Mouse (Mus musculus) adrenal gland, adult 2 months (tissue): Measurements from ENCODE around the gene Umad1. TPM values are rescaled to one million over a fixed set of nuclear protein-coding genes. Genes with fewer than 3 reads are reported as not detected.

Experiments
- DNase-seq: peaks from one replicate; pipeline ENCODE4 v3.0.0; 2021
- polyA plus RNA-seq: library from polyadenylated mRNA; depleted of rRNA; stranded (reverse); fragments of >200 nt; gene quantifications from 2 replicates; pipeline ENCODE4 v1.2.3, GENCODE M21; 2012
- total RNA-seq, 2 experiments: library from RNA; stranded (reverse); gene quantifications; 2 replicates each; pipeline ENCODE4 v1.2.3; 2021

The Umad1 gene
- total and polyA plus RNA-seq, 3 experiments: 7.4 to 18.4 (median 17.2) TPM

- DNase-seq: no peak
Observed at GRCm38 (mm10) chr6:8368198-8368864, 109.2 kb downstream of the Umad1 start.

- no peak for DNase-seq
Observed at GRCm38 (mm10) chr6:8370624-8371023, 111.5 kb downstream of the Umad1 start.

GRCm38 (mm10) chr6:8373051-8373450, 114.0 kb downstream of the Umad1 start:
- no peak for DNase-seq

GRCm38 (mm10) chr6:8373851-8374250, 114.8 kb downstream of the Umad1 start:
- peak; percentile 23 for DNase-seq

GRCm38 (mm10) chr6:8374290-8374689, 115.2 kb downstream of the Umad1 start:
- peak; percentile 40 for DNase-seq

- no peak for DNase-seq
Observed at GRCm38 (mm10) chr6:8374712-8375111, 115.6 kb downstream of the Umad1 start.

- DNase-seq: no peak
Observed at GRCm38 (mm10) chr6:8376351-8376750, 117.3 kb downstream of the Umad1 start.

- no peak for DNase-seq
Observed at GRCm38 (mm10) chr6:8377667-8378066, 118.6 kb downstream of the Umad1 start.

GRCm38 (mm10) chr6:8389307-8389706, 130.2 kb downstream of the Umad1 start:
- no peak for DNase-seq

GRCm38 (mm10) chr6:8390296-8390695, 131.2 kb downstream of the Umad1 start:
- no peak for DNase-seq

- DNase-seq: no peak
Observed at GRCm38 (mm10) chr6:8390935-8391334, 131.8 kb downstream of the Umad1 start.

- no peak for DNase-seq
Observed at GRCm38 (mm10) chr6:8393029-8393428, 133.9 kb downstream of the Umad1 start.

- DNase-seq: no peak
Observed at GRCm38 (mm10) chr6:8394044-8394443, 135.0 kb downstream of the Umad1 start.

GRCm38 (mm10) chr6:8395061-8395460, 136.0 kb downstream of the Umad1 start:
- no peak for DNase-seq

- no peak for DNase-seq
Observed at GRCm38 (mm10) chr6:8397252-8397651, 138.2 kb downstream of the Umad1 start.

GRCm38 (mm10) chr6:8399710-8400109, 140.6 kb downstream of the Umad1 start:
- no peak for DNase-seq

- DNase-seq: no peak
Observed at GRCm38 (mm10) chr6:8403127-8403526, 144.0 kb downstream of the Umad1 start.

- no peak for DNase-seq
Observed at GRCm38 (mm10) chr6:8405844-8406243, 146.8 kb downstream of the Umad1 start.

GRCm38 (mm10) chr6:8408332-8408731, 149.2 kb downstream of the Umad1 start:
- no peak for DNase-seq

- DNase-seq: no peak
Observed at GRCm38 (mm10) chr6:8409865-8410264, 150.8 kb downstream of the Umad1 start.

GRCm38 (mm10) chr6:8412845-8413598, 153.9 kb downstream of the Umad1 start:
- no peak for DNase-seq

- no peak for DNase-seq
Observed at GRCm38 (mm10) chr6:8414020-8414419, 154.9 kb downstream of the Umad1 start.

GRCm38 (mm10) chr6:8415823-8416222, 156.7 kb downstream of the Umad1 start:
- DNase-seq: no peak
